Mouse (Mus musculus) brain, adult 2 months (tissue): ENCODE measurements at regions not wholly inside any gene's neighbourhood (a gene's known extent, or its start where the extent isn't known, plus 50 kb on each side); places are given as distances from the start of the nearest gene placed in this dataset.
A peak's percentile ranks its signal among the peaks of the same experiment; 100 is the strongest.

Experiments used
- DNase-seq: peaks from one replicate; pipeline ENCODE4 v3.0.0; 2011; ENCODE audit warnings: low read depth, low spot score

DNA sequence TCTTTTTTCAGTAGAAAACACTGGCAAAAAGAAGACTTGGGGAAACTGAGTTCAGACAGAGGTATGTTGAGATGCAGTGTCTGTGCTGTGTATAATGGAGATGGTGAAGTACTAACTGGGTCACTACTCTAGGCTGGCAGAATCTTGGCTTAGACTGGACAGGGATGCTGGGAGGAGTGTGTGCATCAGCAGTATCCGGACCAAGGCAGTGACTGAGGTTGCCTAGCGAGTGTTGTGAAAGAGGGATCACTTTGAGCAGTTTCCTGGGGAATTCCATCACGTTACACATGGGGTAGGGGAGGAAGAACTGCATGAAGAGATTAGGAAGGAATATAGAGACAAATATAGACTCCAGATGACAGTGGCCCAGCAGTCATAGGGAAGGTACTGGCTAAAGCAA is 87.9 kb upstream of the Itprid2 start:
- no peak for DNase-seq

DNA sequence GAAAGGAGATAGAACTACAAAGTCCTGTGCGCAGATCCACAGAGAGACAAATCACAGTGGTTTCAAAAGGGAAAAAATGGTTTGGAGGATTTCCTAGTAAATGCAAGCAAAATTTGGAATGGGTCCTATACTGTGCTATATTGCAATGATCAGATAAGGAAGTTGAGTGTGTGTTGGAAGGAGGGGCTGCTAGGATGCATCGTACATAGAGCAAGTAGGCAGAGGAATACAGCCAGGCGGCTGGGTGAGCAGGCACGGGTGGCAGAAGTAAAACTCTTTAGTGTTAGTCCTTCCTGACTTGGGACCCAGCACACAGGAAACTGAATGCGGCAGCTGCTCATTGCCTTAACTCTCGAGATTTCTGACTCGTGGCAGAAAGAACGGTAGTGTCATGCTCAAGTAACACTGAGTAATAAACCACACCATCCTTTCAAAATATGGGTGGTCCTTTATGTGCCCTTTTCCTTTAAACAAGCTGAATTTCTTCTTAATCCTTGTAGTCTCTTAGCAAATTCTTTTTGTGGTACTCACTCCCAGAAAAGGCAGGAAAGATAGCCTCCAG is 87.0 kb upstream of the Itprid2 start:
- DNase-seq, result no peak

DNA sequence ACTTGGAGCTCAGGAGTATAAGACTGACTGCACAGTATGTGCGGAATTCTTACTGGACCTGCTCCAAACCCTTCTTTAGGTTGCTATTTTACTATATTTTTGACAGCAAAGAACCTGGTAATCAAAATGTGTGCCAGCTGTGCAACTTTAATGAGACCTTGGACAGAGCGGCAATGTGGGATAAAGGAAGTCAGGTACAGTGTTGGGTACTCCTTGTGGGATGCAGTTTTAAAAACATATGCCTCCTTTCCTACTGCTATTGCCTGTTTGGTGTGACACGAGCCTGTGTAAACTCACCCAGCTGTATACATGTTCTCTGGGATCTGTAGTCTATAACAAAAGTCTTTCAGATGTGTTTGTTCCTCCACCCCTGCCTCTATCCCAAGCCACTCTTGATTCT is 85.4 kb upstream of the Itprid2 start:
- no peak for DNase-seq

- no peak for DNase-seq
Observed at GRCm38 (mm10) chr2:79550432-79550831, 84.7 kb upstream of the Itprid2 start.

DNA sequence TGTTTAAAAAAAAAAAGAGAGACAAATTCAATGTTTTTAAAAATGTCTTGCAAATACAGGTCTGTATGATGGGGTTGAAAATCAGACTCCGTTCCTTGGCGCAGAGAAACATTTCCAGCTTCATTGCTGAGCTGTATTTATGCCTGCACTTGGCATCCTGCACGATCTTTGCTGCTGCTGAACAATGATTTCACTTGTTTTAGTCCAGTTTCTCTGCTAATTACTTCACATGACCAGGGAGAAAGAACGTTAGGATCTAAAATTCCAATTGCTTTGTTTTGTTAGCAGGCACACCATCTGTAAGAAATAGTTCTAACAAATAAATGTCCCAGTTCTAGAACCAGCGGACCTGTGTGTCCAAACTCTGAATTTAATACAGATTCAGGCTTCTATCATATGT is 82.7 kb upstream of the Itprid2 start:
- DNase-seq, result peak; percentile 74

- DNase-seq, result no peak
Observed at GRCm38 (mm10) chr2:79555395-79555794, 79.8 kb upstream of the Itprid2 start.

DNA sequence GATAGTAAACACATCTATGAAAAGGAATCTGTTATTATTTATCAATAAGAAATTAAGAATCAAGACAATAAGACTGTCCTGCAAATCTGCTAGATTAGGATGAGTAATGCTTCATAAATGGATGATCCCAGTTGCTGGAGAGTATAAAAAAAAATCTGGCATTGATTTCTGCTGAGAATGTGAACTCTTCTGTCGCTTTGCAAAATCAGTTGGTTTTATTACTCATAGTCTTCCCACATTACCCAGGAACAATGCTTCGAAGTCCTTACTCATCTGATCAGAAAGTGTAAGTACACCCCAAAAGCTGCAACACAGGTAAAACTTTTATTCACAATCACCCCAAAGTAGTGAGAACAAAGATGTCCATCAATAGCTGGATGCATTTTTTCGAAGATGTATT is 77.8 kb upstream of the Itprid2 start:
- DNase-seq, result no peak

- no peak for DNase-seq
Observed at GRCm38 (mm10) chr2:79566280-79566933, 68.7 kb upstream of the Itprid2 start.

DNA sequence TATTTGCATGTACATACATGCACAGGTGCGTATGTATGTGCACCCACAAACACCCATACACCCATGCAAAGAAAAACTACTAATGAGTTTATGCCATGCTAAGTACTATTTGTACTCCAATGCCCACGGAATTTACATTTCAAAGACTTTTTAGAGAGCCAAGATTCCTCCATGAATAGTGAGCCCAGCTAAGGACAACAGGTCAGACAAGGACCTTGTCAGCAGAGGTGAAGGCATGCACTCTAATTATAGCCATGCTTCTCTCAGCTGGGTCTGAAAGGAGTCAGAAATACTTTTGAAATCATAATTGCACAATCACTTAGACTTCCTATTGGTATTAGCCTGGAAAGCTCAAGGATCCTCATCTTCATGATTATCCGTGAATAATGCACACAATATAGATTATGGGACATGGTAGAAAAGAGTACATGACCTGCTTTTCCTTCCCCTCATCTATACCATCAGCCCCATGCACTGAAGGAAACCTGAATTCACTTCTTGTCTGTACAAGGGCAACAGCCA is 67.7 kb upstream of the Itprid2 start:
- DNase-seq, result no peak

GRCm38 (mm10) chr2:79569663-79570062 is 65.5 kb upstream of the Itprid2 start:
- DNase-seq, result peak; percentile 87

- DNase-seq, result peak; percentile 70
Observed at GRCm38 (mm10) chr2:79571910-79572309, 63.2 kb upstream of the Itprid2 start.

DNA sequence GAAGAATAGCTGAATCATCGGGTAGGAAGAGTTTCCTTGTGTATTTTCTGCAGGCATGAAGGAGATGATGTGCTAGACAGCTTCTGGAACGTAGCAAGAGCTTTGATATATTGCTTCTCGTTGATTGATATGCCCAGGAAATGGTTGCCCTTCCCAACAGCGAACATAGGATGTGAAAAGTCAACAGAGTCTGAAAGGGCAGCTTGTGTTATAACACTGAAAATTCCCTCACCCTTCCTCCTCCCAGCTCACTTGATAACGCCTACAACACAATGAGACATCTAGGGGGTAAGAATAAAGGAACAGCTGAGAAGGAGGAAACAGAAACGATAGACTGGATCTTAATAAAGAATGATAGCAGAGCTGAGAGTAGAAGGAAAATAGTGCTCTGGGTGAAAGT is 60.1 kb upstream of the Itprid2 start:
- no peak for DNase-seq

DNA sequence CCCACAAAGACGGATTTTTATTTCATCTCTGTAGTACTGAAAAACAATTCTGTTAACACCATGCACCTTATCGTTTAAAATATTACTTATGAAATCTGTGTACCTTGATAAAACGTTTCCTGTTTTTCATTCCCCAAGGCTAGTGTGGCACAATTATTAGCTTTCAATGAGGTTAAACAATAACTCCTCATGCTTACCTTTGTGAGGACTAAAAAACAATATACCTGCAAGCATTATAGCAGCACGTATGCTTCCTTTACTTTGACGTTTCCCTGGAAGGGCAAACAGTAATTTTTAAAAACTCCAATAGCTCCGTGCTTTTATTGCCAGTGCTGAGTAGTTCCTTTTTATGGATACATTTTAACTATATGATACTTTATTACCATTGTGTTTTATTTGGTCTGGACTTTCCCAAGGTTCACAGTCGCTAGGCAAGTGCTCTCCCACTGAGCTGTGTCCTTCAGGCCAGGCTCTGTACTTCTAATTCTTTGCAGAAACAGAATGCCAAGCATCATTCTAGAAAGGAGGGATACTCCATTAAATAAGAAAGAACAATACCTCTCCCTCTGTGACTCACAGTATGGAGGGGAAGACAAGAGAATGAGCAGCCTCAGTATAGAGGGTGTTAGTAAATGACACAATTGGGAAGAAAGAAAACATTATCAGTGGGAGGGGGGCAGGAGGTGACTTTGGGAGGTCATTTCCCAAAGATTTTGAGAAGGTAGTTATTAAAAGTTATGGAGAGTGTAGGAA is 50.0 kb upstream of the Itprid2 start:
- no peak for DNase-seq
